Mouse (Mus musculus) CH12.LX (cell line): ENCODE measurements around the gene Nfkbia. TPM values are rescaled to one million over a fixed set of nuclear protein-coding genes. Genes with fewer than 3 reads are reported as not detected.

Source experiments
- DNase-seq: peaks from one replicate; pipeline ENCODE4 v3.0.0-alpha.2; 2013; ENCODE audit errors: extremely low read depth
- H3K27ac ChIP-seq: 2 replicates; pipeline ENCODE4 v1.5.1; 2012; ENCODE audit warnings: low read depth, mild to moderate bottlenecking, control low read depth, moderate library complexity; ENCODE audit not compliant: insufficient read depth
- H3K27me3 ChIP-seq: replicated peaks from 2 replicates; pipeline ENCODE3; 2012; ENCODE audit warnings: inconsistent platforms
- H3K36me3 ChIP-seq, 2 experiments: replicated peaks in 1 of 2; 2 replicates each; pipeline versions ENCODE3 to v1.6.1; 2012; ENCODE audit warnings: inconsistent platforms in 1 of 2, low read length in 1 of 2, mild to moderate bottlenecking in 1 of 2, mixed read lengths in 1 of 2, moderate library complexity in 1 of 2; ENCODE audit not compliant: control insufficient read depth in 1 of 2, insufficient read depth in 1 of 2
- H3K4me1 ChIP-seq, 2 experiments: 2 replicates each; pipeline ENCODE4 v1.6.1; 2012; ENCODE audit warnings: inconsistent platforms in 1 of 2, moderate library complexity in 1 of 2; ENCODE audit not compliant: insufficient read depth in 2 of 2, control insufficient read depth in 1 of 2
- H3K4me2 ChIP-seq: 2 replicates; pipeline ENCODE4 v1.6.1; 2012; ENCODE audit warnings: low read depth, mild to moderate bottlenecking, control low read depth; ENCODE audit not compliant: poor library complexity, insufficient read depth, severe bottlenecking
- H3K4me3 ChIP-seq, 3 experiments: fragments of 150-350 bp in 1 of 3; sonication (generic) in 1 of 3; replicated peaks in 1 of 3; 2 replicates each; pipeline versions ENCODE3 to v1.5.1; 2011 to 2012; ENCODE audit warnings: low read depth in 2 of 3, low read length in 2 of 3, mild to moderate bottlenecking in 2 of 3, moderate library complexity in 2 of 3, control low read depth in 1 of 3, improper control_type of control experiment in 1 of 3, inconsistent platforms in 1 of 3, mixed read lengths in 1 of 3; ENCODE audit not compliant: poor library complexity in 1 of 3
- H3K79me2 ChIP-seq: replicated peaks from 2 replicates; pipeline ENCODE4 v1.6.1; 2012; ENCODE audit warnings: mild to moderate bottlenecking, moderate library complexity; ENCODE audit not compliant: control insufficient read depth, poor library complexity, insufficient read depth, severe bottlenecking; ENCODE audit errors: extremely low read depth
- H3K9ac ChIP-seq: 2 replicates; pipeline ENCODE4 v1.6.1; 2012; ENCODE audit warnings: low read depth, mild to moderate bottlenecking, control low read depth, moderate library complexity; ENCODE audit not compliant: insufficient read depth
- H3K9me3 ChIP-seq: replicated peaks from 2 replicates; pipeline ENCODE3; 2012; ENCODE audit warnings: low read length, inconsistent platforms, mixed read lengths
- BHLHE40 ChIP-seq: IDR thresholded peaks from 2 replicates; pipeline ENCODE4 v1.6.1; 2011; ENCODE audit warnings: mild to moderate bottlenecking, low read depth, low read length, improper control_type of control experiment
- CHD1 ChIP-seq: IDR thresholded peaks from 2 replicates; pipeline ENCODE4 v1.6.1; 2012; ENCODE audit warnings: low read depth, low read length, improper control_type of control experiment, inconsistent platforms
- E2F4 ChIP-seq: IDR thresholded peaks from 2 replicates; pipeline ENCODE4 v1.6.1; 2011; ENCODE audit warnings: low read depth, low read length, improper control_type of control experiment; ENCODE audit not compliant: insufficient replicate concordance
- ELF1 ChIP-seq: IDR thresholded peaks from 2 replicates; pipeline ENCODE4 v1.6.1; 2014; ENCODE audit warnings: low read depth, mild to moderate bottlenecking, inconsistent platforms, low read length, improper control_type of control experiment
- EP300 ChIP-seq: IDR thresholded peaks from 2 replicates; pipeline ENCODE4 v1.6.1; 2011; ENCODE audit warnings: low read length, improper control_type of control experiment
- ETS1 ChIP-seq: conservative IDR thresholded peaks from 2 replicates; pipeline ENCODE4 v1.6.1; 2012; ENCODE audit warnings: low read depth, mild to moderate bottlenecking, inconsistent platforms, low read length, improper control_type of control experiment, moderate library complexity
- IRF4 ChIP-seq: IDR thresholded peaks from 2 replicates; pipeline ENCODE4 v1.6.1; 2014; ENCODE audit warnings: low read depth, mild to moderate bottlenecking, inconsistent platforms, low read length, improper control_type of control experiment
- JUN ChIP-seq: IDR thresholded peaks from 2 replicates; pipeline ENCODE4 v1.6.1; 2011; ENCODE audit warnings: low read depth, mild to moderate bottlenecking, low read length, improper control_type of control experiment, moderate library complexity; ENCODE audit not compliant: insufficient read depth
- MAX ChIP-seq: IDR thresholded peaks from 2 replicates; pipeline ENCODE4 v1.6.1; 2011; ENCODE audit warnings: low read length, improper control_type of control experiment
- MAZ ChIP-seq: IDR thresholded peaks from 2 replicates; pipeline ENCODE4 v1.6.1; 2012; ENCODE audit warnings: low read depth, mild to moderate bottlenecking, inconsistent platforms, low read length, improper control_type of control experiment, moderate library complexity
- MEF2A ChIP-seq: IDR thresholded peaks from 2 replicates; pipeline ENCODE4 v1.6.1; 2014; ENCODE audit warnings: low read depth, mild to moderate bottlenecking, inconsistent platforms, low read length, improper control_type of control experiment, borderline replicate concordance
- MXI1 ChIP-seq: IDR thresholded peaks from 2 replicates; pipeline ENCODE4 v1.6.1; 2011; ENCODE audit warnings: mild to moderate bottlenecking, low read depth, low read length, improper control_type of control experiment
- MYC ChIP-seq: IDR thresholded peaks from 2 replicates; pipeline ENCODE4 v1.6.1; 2011; ENCODE audit warnings: low read depth, mild to moderate bottlenecking, improper control_type of control experiment, low read length
- NELFE ChIP-seq: IDR thresholded peaks from 2 replicates; pipeline ENCODE4 v1.6.1; 2011; ENCODE audit warnings: low read depth, low read length, improper control_type of control experiment
- NRF1 ChIP-seq: IDR thresholded peaks from 2 replicates; pipeline ENCODE4 v1.6.1; 2014; ENCODE audit warnings: low read depth, mild to moderate bottlenecking, inconsistent platforms, low read length, improper control_type of control experiment, moderate library complexity
- POLR2A ChIP-seq: IDR thresholded peaks from 2 replicates; pipeline ENCODE4 v1.6.1; 2011; ENCODE audit warnings: low read depth, mild to moderate bottlenecking, improper control_type of control experiment, low read length
- RAD21 ChIP-seq: IDR thresholded peaks from 2 replicates; pipeline ENCODE4 v1.6.1; 2011; ENCODE audit warnings: low read depth, mild to moderate bottlenecking, low read length, improper control_type of control experiment, moderate library complexity
- RCOR1 ChIP-seq: conservative IDR thresholded peaks from 2 replicates; pipeline ENCODE4 v1.6.1; 2012; ENCODE audit warnings: low read depth, mild to moderate bottlenecking, inconsistent platforms, low read length, improper control_type of control experiment
- SIN3A ChIP-seq: IDR thresholded peaks from 2 replicates; pipeline ENCODE4 v1.6.1; 2012; ENCODE audit warnings: low read length, improper control_type of control experiment, inconsistent platforms
- SMC3 ChIP-seq: IDR thresholded peaks from 2 replicates; pipeline ENCODE4 v1.6.1; 2011; ENCODE audit warnings: low read depth, low read length, improper control_type of control experiment
- TCF12 ChIP-seq: IDR thresholded peaks from 2 replicates; pipeline ENCODE4 v1.6.1; 2014; ENCODE audit warnings: low read depth, mild to moderate bottlenecking, inconsistent platforms, low read length, improper control_type of control experiment
- UBTF ChIP-seq: IDR thresholded peaks from 2 replicates; pipeline ENCODE4 v1.6.1; 2012; ENCODE audit warnings: low read depth, mild to moderate bottlenecking, inconsistent platforms, low read length, improper control_type of control experiment, moderate library complexity
- USF2 ChIP-seq: conservative IDR thresholded peaks from 2 replicates; pipeline ENCODE4 v1.6.1; 2011; ENCODE audit warnings: low read depth, low read length, improper control_type of control experiment
- ZC3H11A ChIP-seq: IDR thresholded peaks from 2 replicates; pipeline ENCODE4 v1.6.1; 2012; ENCODE audit warnings: low read depth, mild to moderate bottlenecking, inconsistent platforms, low read length, improper control_type of control experiment
- ZMIZ1 ChIP-seq: IDR thresholded peaks from 2 replicates; pipeline ENCODE4 v1.6.1; 2012; ENCODE audit warnings: low read depth, mild to moderate bottlenecking, inconsistent platforms, low read length, improper control_type of control experiment
- ZNF384 ChIP-seq: IDR thresholded peaks from 2 replicates; pipeline ENCODE4 v1.6.1; 2012; ENCODE audit warnings: low read depth, low read length, improper control_type of control experiment, inconsistent platforms
- dilution Hi-C: fragments of 300-500 bp; cut with MboI; formaldehyde crosslinking; loops from 2 replicates; pipeline ENCODE4 v1.14.3; 2020; ENCODE audit warnings: low sequenced_read_pairs; ENCODE audit not compliant: extremely low pct_unique_long_range_greater_than_20kb, extremely low pct_ligation_motif_present
- in situ Hi-C: fragments of 300-500 bp; cut with MboI; formaldehyde crosslinking; loops from 3 replicates; pipeline ENCODE4 v1.14.3; 2019; ENCODE audit warnings: low sequenced_read_pairs, low pct_ligation_motif_present, low pct_unique_long_range_greater_than_20kb, mixed read lengths
- polyA plus RNA-seq: library from polyadenylated mRNA; unstranded; fragments of >175 nt; gene quantifications from 2 replicates; pipeline ENCODE4 v1.2.1, GENCODE M21; 2012; ENCODE audit warnings: low read depth; ENCODE audit not compliant: insufficient read length
- total RNA-seq, 2 experiments: library from RNA; depleted of rRNA; stranded (reverse); fragments of 300-350 nt in 1 of 2; fragments of >200 nt in 1 of 2; gene quantifications; 2 replicates each; pipeline ENCODE4 v1.2.3; 2012 to 2014

Gene Nfkbia
- total and polyA plus RNA-seq, 3 experiments, result 143 to 702 (median 178) TPM

GRCm38 (mm10) chr12:55444031-55444451 lies 48.4 kb downstream of the Nfkbia start:
- Histone ChIP-seq H3K9ac (0 out of 2 replicates have a peak overlapping the region, but pooled peaks have one; percentile 64), H3K36me3 (no peaks in the 10 kb centered on the region), H3K79me2 (no peaks in the 10 kb centered on the region; the same call in 1 of the 2 replicates), H3K4me1 (peaks cover 53 to 97% of the 10 kb centered on the region in 2 experiments), H3K4me2 (peak overlapping the region; percentile 39; the same call in 1 of the 2 replicates), H3K9me3 (no peaks in the 10 kb centered on the region), H3K27me3 (no peaks in the 10 kb centered on the region), H3K27ac (peak overlapping the region; percentile 98), H3K4me3 (no peak overlapping the region)
- no peak for DNase-seq
- dilution Hi-C loops (no loop called here), in situ Hi-C loops (loop anchor here (5.0 kb wide), 1 partner anchor 48 kb away; the partner anchor contains the start of gene Nfkbia)
- no peak for TF ChIP-seq SIN3A
- no peak for TF ChIP-seq ZC3H11A
- 0 out of 2 replicates have a peak, but pooled peaks have one; percentile 10 for TF ChIP-seq MYC

GRCm38 (mm10) chr12:55442861-55443850 lies 49.3 kb downstream of the Nfkbia start:
- dilution Hi-C loops, result no loop called here
- H3K27ac ChIP-seq, result peak overlapping the region; percentile 98
- H3K27me3 ChIP-seq, result no peaks in the 10 kb centered on the region
- peak; percentile 73 for DNase-seq
- no peaks in the 10 kb centered on the region for H3K36me3 ChIP-seq
- H3K79me2 ChIP-seq, result no peaks in the 10 kb centered on the region; the same call in 1 of the 2 replicates
- H3K4me2 ChIP-seq, result peak overlapping the region; percentile 85
- H3K4me3 ChIP-seq, result peak overlapping the region; percentile 2 to 21 (median 20)
- H3K4me1 ChIP-seq, result peaks cover 50 to 97% of the 10 kb centered on the region in 2 experiments
- H3K9ac ChIP-seq, result peak overlapping the region; percentile 94
- TF ChIP-seq UBTF, result no peak
- TF ChIP-seq MAX, result peak; percentile 76
- TF ChIP-seq MAZ, result peak; percentile 97
- TF ChIP-seq USF2, result no peak
- peak; percentile 68 for TF ChIP-seq MXI1
- TF ChIP-seq ELF1, result peak; percentile 31
- peak; percentile 83 for TF ChIP-seq EP300
- peak; percentile 69 for TF ChIP-seq POLR2A
- no peak for TF ChIP-seq ZNF384
- TF ChIP-seq SIN3A, result peak; percentile 78; the same call in 1 of the 2 replicates
- TF ChIP-seq ETS1, result peak; percentile 66
- peak; percentile 64 for TF ChIP-seq NELFE
- TF ChIP-seq MYC, result peak; percentile 56; the same call in 1 of the 2 replicates
- TF ChIP-seq MEF2A, result peak; percentile 71; the same call in 1 of the 2 replicates
- peak; percentile 71 for TF ChIP-seq ZMIZ1
- TF ChIP-seq IRF4, result peak; percentile 76
- no peak for TF ChIP-seq E2F4
- peak; percentile 90 for TF ChIP-seq CHD1
- TF ChIP-seq BHLHE40, result peak; percentile 71
- TF ChIP-seq SMC3, result peak; percentile 31; the same call in 1 of the 2 replicates
- no peak for TF ChIP-seq NRF1
- TF ChIP-seq RAD21, result peak; percentile 15
- TF ChIP-seq TCF12, result peak; percentile 68
- TF ChIP-seq RCOR1, result peak; percentile 71; the same call in 1 of the 2 replicates
- TF ChIP-seq JUN, result no peak
- TF ChIP-seq, all 38 proteins: peak for 19
- no peaks in the 10 kb centered on the region for H3K9me3 ChIP-seq
- in situ Hi-C loops, result loop anchor here (5.0 kb wide), 1 partner anchor 49 kb away; the partner anchor contains the start of gene Nfkbia
